9 mouse cellular contexts compared by ENCODE assay signal in genomic region chr19:12007105-12007931, GRCm38 (mm10). TPM values are rescaled to one million over a fixed set of nuclear protein-coding genes. Genes with fewer than 3 reads are reported as not detected.
DNase-seq lines count a peak whose midpoint lies in the region; ATAC-seq and TF ChIP-seq lines count a peak whose summit lies in the region.
"Had no signal": no experiment of that assay in that cellular context is flagged by ENCODE, and none has a peak within 500 bp of the region (broad histone marks: within the 10 kb centered on the region; RNA-seq: fewer than 3 reads in every experiment).

No protein-coding gene starts in this region.

- no peak for ATAC-seq in hindbrain, embryonic 13.5 days (ENCODE audit: low FRiP score)

- H3K79me2 ChIP-seq in liver, adult 2 months (ENCODE audit: control insufficient read depth, insufficient read depth, low read length) = no peaks in the 10 kb centered on the region

- 0 out of 2 replicates have a peak overlapping the region, but pooled peaks have one; percentile 68 for H3K9ac ChIP-seq in hindbrain, embryonic 13.5 days
- peak overlapping the region; percentile 27; the same call in 1 of the 2 replicates for H3K9ac ChIP-seq in liver, adult 2 months (ENCODE audit: low read depth, low read length)

- 10% methylated on average over 17 of the region's 17 CpGs for WGBS in hindbrain, embryonic 13.5 days
- WGBS in liver, adult 2 months = 18% methylated on average over 17 of the region's 17 CpGs

- peaks cover 13% of the 10 kb centered on the region for H3K4me1 ChIP-seq in embryonic fibroblast, embryonic 13.5 days (ENCODE audit: control insufficient read depth, insufficient read depth, low read length)
- H3K4me1 ChIP-seq in hindbrain, embryonic 13.5 days (replicated peaks) = peaks cover 23% of the 10 kb centered on the region
- H3K4me1 ChIP-seq in liver, adult 2 months (ENCODE audit: control insufficient read depth, insufficient read depth, low read length) = peaks cover 11% of the 10 kb centered on the region

- peak overlapping the region; percentile 91 for H3K27ac ChIP-seq in left cerebral cortex, adult 2 months
- H3K27ac ChIP-seq in embryonic fibroblast, embryonic 13.5 days (ENCODE audit: insufficient read depth, low read length) = no peak overlapping the region; the same call in 1 of the 2 replicates
- no peak overlapping the region for H3K27ac ChIP-seq in hindbrain, embryonic 13.5 days
- peak overlapping the region; percentile 44 for H3K27ac ChIP-seq in liver, adult 2 months (replicated peaks; ENCODE audit: insufficient read depth, low read depth, low read length)

- peak; percentile 48 for TF ChIP-seq CTCF in left cerebral cortex, adult 2 months (IDR thresholded peaks at IDR 0.05)
- TF ChIP-seq CTCF in embryonic fibroblast, embryonic 13.5 days (IDR thresholded peaks at IDR 0.05; ENCODE audit: borderline replicate concordance, insufficient read depth, low read length) = peak; percentile 28; the same call in 1 of the 2 replicates
- TF ChIP-seq CTCF in liver, adult 2 months (IDR thresholded peaks at IDR 0.05; ENCODE audit: low read depth, low read length) = peak; percentile 65

- no peaks in the 10 kb centered on the region for H3K27me3 ChIP-seq in hindbrain, embryonic 13.5 days
- H3K27me3 ChIP-seq in liver, adult 2 months (ENCODE audit: control insufficient read depth, insufficient read depth, low read length) = no peaks in the 10 kb centered on the region

- no peaks in the 10 kb centered on the region for H3K36me3 ChIP-seq in hindbrain, embryonic 13.5 days
- H3K36me3 ChIP-seq in liver, adult 2 months (ENCODE audit: control insufficient read depth, insufficient read depth, low read length) = no peaks in the 10 kb centered on the region

- peak overlapping the region; percentile 65 for H3K4me2 ChIP-seq in hindbrain, embryonic 13.5 days

- intact Hi-C loops in left cerebral cortex, adult 2 months (cut with DNase I) = loop anchor here (2.0 to 5.0 kb wide), 4 partner anchors 40 to 495 kb away; partner anchors contain the start of genes Dtx4 and Osbp
- intact Hi-C loops in left cerebral cortex, postnatal 25 days (cut with DNase I) = loop anchor here (5.0 kb wide), 2 partner anchors 40 to 230 kb away; partner anchors contain the start of gene Osbp

- no peak overlapping the region for H3K4me3 ChIP-seq in left cerebral cortex, adult 2 months
- peak overlapping the region; percentile 47 for H3K4me3 ChIP-seq in embryonic fibroblast, embryonic 13.5 days (ENCODE audit: insufficient read depth, low read length)
- peak overlapping the region; percentile 58 for H3K4me3 ChIP-seq in hindbrain, embryonic 13.5 days
- peak overlapping the region; percentile 29; the same call in 1 of the 2 replicates for H3K4me3 ChIP-seq in liver, adult 2 months (ENCODE audit: insufficient read depth, low read depth, low read length)

- DNase-seq in left cerebral cortex, adult 2 months (ENCODE audit: extremely low spot score in 1 of 2, low spot score in 2 of 2) = no peak
- DNase-seq in left cerebral cortex, postnatal 25 days (ENCODE audit: low spot score in 2 of 2) = no peak
- peak; percentile 70 for DNase-seq in adrenal gland, postnatal 14 days
- peak; percentile 59 for DNase-seq in liver, adult 2 months (ENCODE audit: extremely low read depth, low read depth, low spot score)
- peak; percentile 45 for DNase-seq in naive thymus-derived CD4-positive, alpha-beta T cell, adult 2 months (ENCODE audit: low read depth)
- DNase-seq in yolk sac, embryonic 10.5 days (ENCODE audit: low spot score) = peak; percentile 82

- no peak for TF ChIP-seq POLR2A in embryonic fibroblast, embryonic 13.5 days (IDR thresholded peaks at IDR 0.05; ENCODE audit: low read depth, low read length)
- no peak for TF ChIP-seq POLR2A in liver, adult 2 months (IDR thresholded peaks at IDR 0.05; ENCODE audit: extremely low read depth, insufficient read depth, low read length)

- no peaks in the 10 kb centered on the region for H3K9me3 ChIP-seq in hindbrain, embryonic 13.5 days

RNA-seq across cellular contexts. Expression of gene Olfr1423, which starts 33.8 kb away (rescaled TPM):
- total RNA-seq in left cerebral cortex, adult 2 months (2021) = not detected
- not detected for total RNA-seq in left cerebral cortex, postnatal 25 days (2021)
- total RNA-seq in adrenal gland, postnatal 14 days (2021) = not detected in 2 replicates
- polyA plus RNA-seq in embryonic fibroblast, embryonic 13.5 days (2011; ENCODE audit: insufficient read length, low read depth, missing spikeins) = not detected in 2 replicates
- not detected in 2 replicates for polyA plus RNA-seq in hindbrain, embryonic 13.5 days (2015; fragmentation: Nextera tagmentation; extraction: Ambion mirVana)
- not detected in 2 replicates for total RNA-seq in liver, adult 2 months (2014; rRNA removed)
- not detected in 2 replicates for polyA plus RNA-seq in liver, adult 2 months (2012; rRNA removed)
- total RNA-seq: common myeloid progenitor, adult 5-6 weeks had no signal

RNA-seq across cellular contexts. Expression of gene Osbp, which starts 41.6 kb away (rescaled TPM):
- total RNA-seq in left cerebral cortex, adult 2 months (2021) = 10 to 100 TPM; 55.6 to 57.0 TPM
- 10 to 100 TPM; 55.3 to 58.9 TPM for total RNA-seq in left cerebral cortex, postnatal 25 days (2021)
- total RNA-seq in adrenal gland, postnatal 14 days (2021) = 63.9 and 65.6 TPM in 2 replicates
- polyA plus RNA-seq in embryonic fibroblast, embryonic 13.5 days (2011; ENCODE audit: insufficient read length, low read depth, missing spikeins) = 49.4 and 54.4 TPM in 2 replicates
- 3.9 and 4.3 TPM in 2 replicates for polyA plus RNA-seq in hindbrain, embryonic 13.5 days (2015; fragmentation: Nextera tagmentation; extraction: Ambion mirVana)
- total RNA-seq in liver, adult 2 months (2014; rRNA removed) = 22.8 and 27.9 TPM in 2 replicates
- 13.4 and 14.1 TPM in 2 replicates for polyA plus RNA-seq in liver, adult 2 months (2012; rRNA removed)

RNA-seq across cellular contexts. Expression of gene Olfr1424, which starts 55.2 kb away (rescaled TPM):
- total RNA-seq in left cerebral cortex, adult 2 months (2021) = not detected
- total RNA-seq in left cerebral cortex, postnatal 25 days (2021) = not detected
- total RNA-seq in adrenal gland, postnatal 14 days (2021) = not detected in 2 replicates
- not detected in 2 replicates for polyA plus RNA-seq in embryonic fibroblast, embryonic 13.5 days (2011; ENCODE audit: insufficient read length, low read depth, missing spikeins)
- not detected in 2 replicates for polyA plus RNA-seq in hindbrain, embryonic 13.5 days (2015; fragmentation: Nextera tagmentation; extraction: Ambion mirVana)
- total RNA-seq in liver, adult 2 months (2014; rRNA removed) = not detected in 2 replicates
- polyA plus RNA-seq in liver, adult 2 months (2012; rRNA removed) = not detected in 2 replicates
- total RNA-seq: common myeloid progenitor, adult 5-6 weeks had no signal

Comparison
In these comparisons a context has a peak if more than half of its experiments do, and no peak if none do; other contexts are left out.
1. DNase-seq: peak in adrenal gland, postnatal 14 days (single experiment), liver, adult 2 months (single experiment), naive thymus-derived CD4-positive, alpha-beta T cell, adult 2 months (single experiment) and yolk sac, embryonic 10.5 days (single experiment); none in left cerebral cortex, adult 2 months (0 of 2) and left cerebral cortex, postnatal 25 days (0 of 2).
2. H3K27ac ChIP-seq: peak in left cerebral cortex, adult 2 months (single experiment) and liver, adult 2 months (single experiment); none in embryonic fibroblast, embryonic 13.5 days (single experiment) and hindbrain, embryonic 13.5 days (single experiment).
3. Peak in every context shown above with its lines, with median percentiles within 50 percentile points of each other: CTCF ChIP-seq.